Mouse (Mus musculus): Measurements from ENCODE around the gene Rhobtb1. TPM values are rescaled to one million over a fixed set of nuclear protein-coding genes. Genes with fewer than 3 reads are reported as not detected.

The Rhobtb1 gene
- polyA plus RNA-seq, 1 experiment from 2014 or later: 28.4 TPM

DNA sequence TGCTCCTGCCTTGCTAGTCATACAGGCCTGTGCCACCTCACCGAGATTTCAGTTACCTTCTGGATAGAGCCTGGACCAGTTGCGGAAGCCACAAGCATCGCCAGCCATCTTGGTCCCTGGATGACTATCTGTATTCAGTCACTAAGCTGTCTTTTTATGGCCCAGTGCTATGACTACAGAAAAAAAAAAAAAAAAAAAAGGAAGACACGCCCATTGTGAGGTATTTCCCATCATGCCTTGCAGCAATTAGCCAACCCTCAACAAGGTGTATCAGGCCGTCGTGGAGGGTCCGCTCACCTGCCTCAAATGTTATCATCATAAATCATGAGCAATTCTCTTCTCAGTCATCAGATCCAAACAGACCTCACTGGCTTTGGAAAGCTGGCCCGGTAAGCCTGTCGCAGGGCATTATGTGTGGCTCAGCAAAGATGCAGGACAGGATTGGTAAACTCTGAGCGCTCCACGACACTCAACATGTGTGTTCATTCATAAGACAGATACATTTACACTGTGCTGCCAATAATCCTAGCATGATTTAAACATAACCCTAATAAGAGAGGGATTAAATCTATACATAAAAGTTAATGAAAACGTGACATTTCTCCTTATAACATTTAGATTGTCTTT lies 176.9 kb downstream of the Rhobtb1 start:
- Histone ChIP-seq H3K27ac (replicated peaks) (no peak overlapping the region), H3K9ac (no peak overlapping the region), H3K4me3 (replicated peaks) (no peak overlapping the region), H3K4me2 (replicated peaks) (no peak overlapping the region), H3K9me3 (replicated peaks) (no peaks in the 10 kb centered on the region), H3K27me3 (no peaks in the 10 kb centered on the region), H3K36me3 (no peaks in the 10 kb centered on the region), H3K4me1 (no peaks in the 10 kb centered on the region)
- no peak for ATAC-seq (ENCODE audit: insufficient number of reproducible peaks, low FRiP score, low TSS enrichment, low read depth)
- 77% methylated on average over 12 of the region's 12 CpGs for WGBS

DNA sequence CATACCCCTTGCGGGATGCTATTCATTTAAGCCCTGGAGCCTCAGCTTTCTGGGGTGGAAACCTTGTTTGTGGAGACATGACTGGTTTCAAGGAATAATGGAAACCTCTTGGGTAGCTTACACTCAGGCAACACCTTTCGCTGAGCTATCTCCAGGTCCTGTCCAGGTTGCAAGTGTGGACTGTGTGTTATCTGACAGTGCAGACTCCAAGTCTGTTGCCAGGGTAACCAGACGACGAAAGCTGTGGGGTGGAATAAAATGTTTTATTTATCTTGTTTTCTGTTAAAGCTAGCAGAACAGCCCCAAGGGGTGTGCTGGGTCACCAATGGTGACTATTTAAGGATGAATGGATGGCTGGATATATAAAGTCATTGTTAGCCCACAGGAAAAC lies 177.4 kb downstream of the Rhobtb1 start:
- Histone ChIP-seq H3K4me1 (peaks cover under 1% of the 10 kb centered on the region; the same call in 1 of the 2 replicates), H3K36me3 (no peaks in the 10 kb centered on the region), H3K9ac (no peak overlapping the region), H3K27ac (replicated peaks) (no peak overlapping the region), H3K27me3 (no peaks in the 10 kb centered on the region), H3K9me3 (replicated peaks) (no peaks in the 10 kb centered on the region), H3K4me2 (replicated peaks) (no peak overlapping the region), H3K4me3 (replicated peaks) (no peak overlapping the region)
- no peak for ATAC-seq (ENCODE audit: insufficient number of reproducible peaks, low FRiP score, low TSS enrichment, low read depth)
- 68% methylated on average over 4 of the region's 4 CpGs for WGBS

- no peaks in the 10 kb centered on the region for H3K9me3 ChIP-seq (replicated peaks)
- H3K27me3 ChIP-seq: no peaks in the 10 kb centered on the region
- no peak overlapping the region for H3K9ac ChIP-seq
- peaks cover 4% of the 10 kb centered on the region for H3K36me3 ChIP-seq
- 80% methylated on average over 6 of the region's 6 CpGs for WGBS
- ATAC-seq (ENCODE audit: insufficient number of reproducible peaks, low FRiP score, low TSS enrichment, low read depth): no peak
- no peak overlapping the region for H3K4me2 ChIP-seq (replicated peaks)
- H3K27ac ChIP-seq (replicated peaks): no peak overlapping the region
- H3K4me1 ChIP-seq: peaks cover 14% of the 10 kb centered on the region; the same call in 1 of the 2 replicates
- H3K4me3 ChIP-seq (replicated peaks): no peak overlapping the region
Observed at GRCm38 (mm10) chr10:69331231-69331630, 180.0 kb downstream of the Rhobtb1 start.

DNA sequence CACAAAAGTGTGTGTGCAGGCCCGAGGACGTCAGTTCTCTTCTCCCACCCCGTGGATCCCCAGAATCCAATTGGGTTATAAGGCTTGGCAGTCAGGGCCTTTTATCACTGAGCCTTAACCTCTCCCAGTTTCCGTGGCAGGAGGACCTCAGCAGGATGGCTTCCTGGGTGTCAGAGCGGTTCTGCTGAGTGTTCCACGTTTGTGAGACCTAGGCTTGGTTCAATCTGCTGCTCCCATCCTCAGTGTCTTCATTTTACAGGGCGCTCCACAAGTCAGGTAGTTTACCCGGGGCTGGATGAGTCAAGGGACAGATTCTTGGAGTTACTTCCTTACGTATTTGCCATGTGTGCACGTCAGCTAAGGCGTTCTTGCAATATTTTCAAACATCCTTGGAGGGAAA lies 182.0 kb downstream of the Rhobtb1 start:
- 84% methylated on average over 11 of the region's 11 CpGs for WGBS
- H3K4me1 ChIP-seq: peaks cover 14% of the 10 kb centered on the region; the same call in 1 of the 2 replicates
- ATAC-seq (ENCODE audit: insufficient number of reproducible peaks, low FRiP score, low TSS enrichment, low read depth): no peak
- no peak overlapping the region for H3K27ac ChIP-seq (replicated peaks)
- no peak overlapping the region for H3K4me2 ChIP-seq (replicated peaks)
- H3K4me3 ChIP-seq (replicated peaks): no peak overlapping the region
- H3K9ac ChIP-seq: no peak overlapping the region
- H3K36me3 ChIP-seq: peaks cover 23% of the 10 kb centered on the region
- no peaks in the 10 kb centered on the region for H3K27me3 ChIP-seq
- H3K9me3 ChIP-seq (replicated peaks): no peaks in the 10 kb centered on the region

- WGBS: 51% methylated on average over 16 of the region's 16 CpGs
- Histone ChIP-seq H3K9ac (no peak overlapping the region), H3K4me2 (replicated peaks) (no peak overlapping the region), H3K4me3 (replicated peaks) (no peak overlapping the region), H3K27me3 (no peaks in the 10 kb centered on the region), H3K9me3 (replicated peaks) (no peaks in the 10 kb centered on the region), H3K4me1 (peaks cover 14% of the 10 kb centered on the region; the same call in 1 of the 2 replicates), H3K27ac (replicated peaks) (peak overlapping the region; percentile 73), H3K36me3 (peaks cover 31% of the 10 kb centered on the region)
- no peak for ATAC-seq (ENCODE audit: insufficient number of reproducible peaks, low FRiP score, low TSS enrichment, low read depth)
Observed at GRCm38 (mm10) chr10:69334271-69335194, 183.3 kb downstream of the Rhobtb1 start.

GRCm38 (mm10) chr10:69335195-69335536 lies 183.9 kb downstream of the Rhobtb1 start:
- no peaks in the 10 kb centered on the region for H3K27me3 ChIP-seq
- no peak overlapping the region for H3K4me3 ChIP-seq (replicated peaks)
- H3K36me3 ChIP-seq: peaks cover 37% of the 10 kb centered on the region
- H3K9ac ChIP-seq: no peak overlapping the region
- H3K4me1 ChIP-seq: peaks cover 14% of the 10 kb centered on the region; the same call in 1 of the 2 replicates
- ATAC-seq (ENCODE audit: insufficient number of reproducible peaks, low FRiP score, low TSS enrichment, low read depth): no peak
- H3K27ac ChIP-seq (replicated peaks): peak overlapping the region; percentile 73
- no peaks in the 10 kb centered on the region for H3K9me3 ChIP-seq (replicated peaks)
- no peak overlapping the region for H3K4me2 ChIP-seq (replicated peaks)
- WGBS: 47% methylated on average over 7 of the region's 7 CpGs

- Histone ChIP-seq H3K4me2 (replicated peaks) (no peak overlapping the region), H3K27ac (replicated peaks) (peak overlapping the region; percentile 73), H3K4me3 (replicated peaks) (no peak overlapping the region), H3K36me3 (peaks cover 41% of the 10 kb centered on the region), H3K9me3 (replicated peaks) (no peaks in the 10 kb centered on the region), H3K9ac (no peak overlapping the region), H3K27me3 (no peaks in the 10 kb centered on the region), H3K4me1 (peaks cover 14% of the 10 kb centered on the region; the same call in 1 of the 2 replicates)
- 77% methylated on average over 4 of the region's 4 CpGs for WGBS
- ATAC-seq (ENCODE audit: insufficient number of reproducible peaks, low FRiP score, low TSS enrichment, low read depth): no peak
Observed at GRCm38 (mm10) chr10:69335611-69336010, 184.4 kb downstream of the Rhobtb1 start.

- H3K4me3 ChIP-seq (replicated peaks): no peak overlapping the region
- H3K9ac ChIP-seq: no peak overlapping the region
- peaks cover 44% of the 10 kb centered on the region for H3K36me3 ChIP-seq
- H3K4me2 ChIP-seq (replicated peaks): no peak overlapping the region
- 0 out of 2 replicates have a peak overlapping the region, but pooled peaks have one; percentile 17 for H3K27ac ChIP-seq (replicated peaks)
- H3K4me1 ChIP-seq: peaks cover 14% of the 10 kb centered on the region; the same call in 1 of the 2 replicates
- H3K9me3 ChIP-seq (replicated peaks): no peaks in the 10 kb centered on the region
- H3K27me3 ChIP-seq: no peaks in the 10 kb centered on the region
- 91% methylated on average over 11 of the region's 11 CpGs for WGBS
- ATAC-seq (ENCODE audit: insufficient number of reproducible peaks, low FRiP score, low TSS enrichment, low read depth): no peak
Observed at GRCm38 (mm10) chr10:69336219-69336618, 185.0 kb downstream of the Rhobtb1 start.

DNA sequence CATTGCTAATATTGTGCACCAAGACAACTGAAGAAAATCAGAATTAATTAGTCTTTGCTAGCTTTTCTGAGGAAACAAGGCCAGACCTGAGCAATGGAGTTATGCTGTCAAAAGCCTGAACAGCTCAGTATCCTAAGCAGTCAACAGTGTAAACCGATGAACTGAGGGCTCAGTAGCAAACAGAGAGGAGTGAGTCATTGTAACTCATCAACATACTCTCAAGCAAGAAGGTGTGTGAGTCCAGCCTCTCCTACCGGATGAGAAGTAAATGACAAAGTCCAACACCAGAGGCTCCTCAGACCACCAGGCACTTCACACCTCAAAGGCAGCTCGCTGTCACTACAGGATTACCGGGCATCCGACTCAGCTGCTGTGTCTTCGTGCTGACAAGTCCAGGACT lies 188.8 kb downstream of the Rhobtb1 start:
- Histone ChIP-seq H3K9ac (no peak overlapping the region), H3K4me1 (0 out of 2 replicates have a peak, but pooled peaks cover 8% of the 10 kb centered on the region), H3K9me3 (replicated peaks) (no peaks in the 10 kb centered on the region), H3K27ac (replicated peaks) (no peak overlapping the region), H3K4me2 (replicated peaks) (no peak overlapping the region), H3K27me3 (no peaks in the 10 kb centered on the region), H3K36me3 (peaks cover 75% of the 10 kb centered on the region), H3K4me3 (replicated peaks) (no peak overlapping the region)
- 90% methylated on average over 6 of the region's 6 CpGs for WGBS
- ATAC-seq (ENCODE audit: insufficient number of reproducible peaks, low FRiP score, low TSS enrichment, low read depth): no peak

Measured in embryonic facial prominence, embryonic 15.5 days (tissue).